Mouse (Mus musculus) ES-E14 (cell line): Measurements from ENCODE around the gene Wdr35.

ENCODE experiments used
- CHD2 ChIP-seq: IDR thresholded peaks from 2 replicates; pipeline ENCODE4 v1.6.1; 2014; ENCODE audit warnings: mild to moderate bottlenecking, low read depth, low read length, inconsistent platforms
- HCFC1 ChIP-seq: IDR thresholded peaks from 2 replicates; pipeline ENCODE4 v1.6.1; 2012; ENCODE audit warnings: low read length, inconsistent platforms, borderline replicate concordance; ENCODE audit not compliant: insufficient read depth
- MAFK ChIP-seq: IDR thresholded peaks from 2 replicates; pipeline ENCODE4 v1.6.1; 2014; ENCODE audit warnings: mild to moderate bottlenecking, low read depth, low read length, inconsistent platforms; ENCODE audit not compliant: insufficient read depth
- ZC3H11A ChIP-seq: IDR thresholded peaks from 2 replicates; pipeline ENCODE4 v1.6.1; 2012; ENCODE audit warnings: low read depth, mild to moderate bottlenecking, inconsistent platforms, low read length, borderline replicate concordance

DNA sequence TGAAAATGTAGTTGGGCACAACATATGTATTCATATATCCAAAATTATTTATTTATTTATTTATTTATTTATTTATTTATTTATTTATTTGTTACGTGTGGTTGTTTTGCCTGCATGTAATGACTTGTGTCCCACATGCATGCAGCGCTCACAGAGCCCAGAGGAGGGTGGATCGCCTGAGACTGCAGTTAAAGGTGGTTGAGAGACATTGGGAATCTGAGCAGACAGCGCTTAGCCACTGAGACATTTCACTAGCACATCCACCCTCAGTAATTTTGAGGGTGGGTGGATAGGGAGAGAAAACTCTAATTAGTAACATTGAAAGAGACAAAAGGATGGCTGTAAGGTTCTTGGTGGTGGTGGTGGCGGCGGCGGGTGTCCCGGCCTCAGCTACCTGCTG, 46.7 kb downstream of the Wdr35 start:
- TF ChIP-seq ZC3H11A (no peak), MAFK (no peak), CHD2 (no peak), HCFC1 (no peak)
